Mouse (Mus musculus): ENCODE data around the gene Raver1.

- TF ChIP-seq CTCF (IDR thresholded peaks at IDR 0.05; ENCODE audit: control insufficient read depth, insufficient read depth, insufficient read length) (peak; percentile 22), MAX (IDR thresholded peaks at IDR 0.05) (no peak), CEBPB (IDR thresholded peaks at IDR 0.05; ENCODE audit: low read depth) (no peak), FOSL1 (IDR thresholded peaks at IDR 0.05; ENCODE audit: insufficient read depth, low read length, poor library complexity, severe bottlenecking) (no peak), USF1 (IDR thresholded peaks at IDR 0.05; ENCODE audit: low read depth) (no peak)
Observed at GRCm38 (mm10) chr9:21137229-21137628, 45.4 kb upstream of the Raver1 start.
